Mouse (Mus musculus) neural tube, embryonic 12.5 days (tissue): ENCODE measurements around the gene Cacnb4. TPM values are rescaled to one million over a fixed set of nuclear protein-coding genes. Genes with fewer than 3 reads are reported as not detected.

Experiments used
- ATAC-seq: fragments of 200-750 bp; cut with Nextera tagmentation; 2 replicates; pipeline ENCODE4 v1.8.0; 2017; ENCODE audit warnings: low read depth, mild to moderate bottlenecking, moderate TSS enrichment, moderate library complexity; ENCODE audit not compliant: low FRiP score
- H3K27ac ChIP-seq: fragments of 300-500 bp; sonication (generic); 2 replicates; pipeline ENCODE4 v1.5.1; 2016
- H3K27me3 ChIP-seq: fragments of 300-500 bp; sonication (generic); replicated peaks from 2 replicates; pipeline ENCODE4 v1.6.1; 2016; ENCODE audit warnings: mild to moderate bottlenecking
- H3K36me3 ChIP-seq: fragments of 300-500 bp; sonication (generic); 2 replicates; pipeline ENCODE4 v1.6.1; 2016; ENCODE audit warnings: mild to moderate bottlenecking
- H3K4me1 ChIP-seq: fragments of 300-500 bp; sonication (generic); 2 replicates; pipeline ENCODE4 v1.6.1; 2016
- H3K4me2 ChIP-seq: fragments of 300-500 bp; sonication (generic); replicated peaks from 2 replicates; pipeline ENCODE4 v1.6.1; 2016; ENCODE audit warnings: mild to moderate bottlenecking
- H3K4me3 ChIP-seq: fragments of 300-500 bp; sonication (generic); 2 replicates; pipeline ENCODE4 v1.5.1; 2016
- H3K9ac ChIP-seq: fragments of 300-500 bp; sonication (generic); 2 replicates; pipeline ENCODE4 v1.6.1; 2016; ENCODE audit warnings: mild to moderate bottlenecking
- H3K9me3 ChIP-seq: fragments of 300-500 bp; sonication (generic); 2 replicates; pipeline ENCODE4 v1.6.1; 2016; ENCODE audit warnings: mild to moderate bottlenecking
- WGBS: fragments of 180-500 bp; shearing (Covaris S2); methylation state at CpG from one replicate; pipeline ENCODE4 v1.1.7; 2016; 5-methylcytosine and 5-hydroxymethylcytosine counted together
- polyA plus RNA-seq: library from polyadenylated mRNA; unstranded; fragments of >200 nt; fragmentation: Nextera tagmentation; extraction: Ambion mirVana; gene quantifications from 2 replicates; pipeline ENCODE4 v1.2.1, GENCODE M21; 2016

Cacnb4 gene
- polyA plus RNA-seq, 1 experiment from 2014 or later: 5.9 TPM

DNA sequence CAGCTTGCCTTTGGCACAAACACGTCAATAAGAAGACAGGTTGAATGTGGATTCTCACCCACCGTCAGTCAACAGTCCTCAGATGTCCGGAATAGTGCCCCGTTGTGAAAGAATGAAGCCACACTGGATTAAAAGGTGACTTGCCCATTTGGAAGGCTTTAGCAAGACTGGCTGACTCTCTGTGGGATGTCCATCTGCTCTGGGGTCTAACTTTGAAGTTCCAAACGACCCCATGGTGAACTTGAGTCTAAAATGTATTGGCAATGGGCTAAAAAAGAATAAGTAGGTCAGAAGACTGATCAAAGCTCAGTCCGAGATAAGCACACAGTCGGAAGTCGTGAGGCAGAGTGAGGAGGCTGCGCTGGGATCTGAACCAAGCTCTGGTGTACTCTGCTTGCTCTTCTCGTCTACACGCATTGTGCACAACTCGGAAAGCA, 177.5 kb downstream of the Cacnb4 start:
- Histone ChIP-seq H3K27me3 (no peaks in the 10 kb centered on the region), H3K27ac (no peak overlapping the region), H3K4me1 (no peaks in the 10 kb centered on the region), H3K4me2 (no peak overlapping the region), H3K4me3 (no peak overlapping the region), H3K9me3 (no peaks in the 10 kb centered on the region), H3K36me3 (no peaks in the 10 kb centered on the region), H3K9ac (no peak overlapping the region)
- no peak for ATAC-seq
- WGBS: 85% methylated on average over 12 of the region's 12 CpGs

GRCm38 (mm10) chr2:52495097-52495694, 181.4 kb downstream of the Cacnb4 start:
- Histone ChIP-seq H3K27ac (no peak overlapping the region), H3K36me3 (no peaks in the 10 kb centered on the region), H3K4me1 (no peaks in the 10 kb centered on the region), H3K27me3 (no peaks in the 10 kb centered on the region), H3K9me3 (no peaks in the 10 kb centered on the region), H3K9ac (no peak overlapping the region), H3K4me2 (no peak overlapping the region), H3K4me3 (no peak overlapping the region)
- no peak for ATAC-seq
- 83% methylated on average over 11 of the region's 11 CpGs for WGBS

DNA sequence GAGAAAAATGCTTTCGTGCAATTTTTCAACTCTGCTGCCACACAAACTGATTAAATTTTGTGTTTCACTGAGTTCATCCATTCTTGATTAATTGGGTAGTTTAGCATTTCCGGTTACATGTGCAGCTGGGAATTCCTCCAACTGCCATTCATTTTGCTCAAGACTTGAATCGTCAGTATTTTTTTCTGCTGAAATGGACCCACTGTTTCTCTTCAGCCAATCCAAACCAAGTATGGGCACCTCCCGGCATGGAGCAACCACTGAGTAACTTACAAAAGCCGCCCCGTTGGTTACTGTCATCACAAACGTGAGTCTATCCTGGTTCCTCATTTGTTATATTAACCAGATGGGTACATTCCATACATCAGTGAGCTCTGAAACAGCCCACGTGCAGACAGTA, 182.4 kb downstream of the Cacnb4 start:
- no peaks in the 10 kb centered on the region for H3K36me3 ChIP-seq
- no peaks in the 10 kb centered on the region for H3K9me3 ChIP-seq
- 77% methylated on average over 8 of the region's 8 CpGs for WGBS
- no peak overlapping the region for H3K27ac ChIP-seq
- H3K4me2 ChIP-seq: no peak overlapping the region
- no peaks in the 10 kb centered on the region for H3K27me3 ChIP-seq
- H3K4me3 ChIP-seq: no peak overlapping the region
- no peaks in the 10 kb centered on the region for H3K4me1 ChIP-seq
- no peak for ATAC-seq
- no peak overlapping the region for H3K9ac ChIP-seq

DNA sequence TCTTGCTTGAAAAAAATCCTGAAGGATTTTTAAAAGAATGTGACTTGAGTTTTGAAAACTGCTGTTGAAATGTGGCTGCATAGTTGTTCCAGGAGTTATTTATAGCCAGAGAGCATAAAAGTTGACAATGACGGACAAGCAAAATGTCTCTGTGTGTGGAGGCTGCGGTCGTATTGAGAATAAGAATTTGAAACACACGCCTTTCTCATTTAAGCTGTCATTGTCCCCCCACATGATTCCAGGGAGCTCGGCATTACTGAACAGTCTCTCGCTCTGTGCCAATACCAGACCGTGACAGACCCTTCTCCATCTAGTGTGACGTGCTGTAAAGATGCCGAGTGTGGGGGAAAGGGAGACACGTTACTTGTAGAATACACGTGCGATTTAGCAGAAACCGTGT, 183.8 kb downstream of the Cacnb4 start:
- Histone ChIP-seq H3K4me2 (no peak overlapping the region), H3K27ac (no peak overlapping the region), H3K4me1 (no peaks in the 10 kb centered on the region), H3K36me3 (no peaks in the 10 kb centered on the region), H3K27me3 (no peaks in the 10 kb centered on the region), H3K4me3 (no peak overlapping the region), H3K9ac (no peak overlapping the region), H3K9me3 (no peaks in the 10 kb centered on the region)
- no peak for ATAC-seq
- WGBS: 60% methylated on average over 13 of the region's 13 CpGs

DNA sequence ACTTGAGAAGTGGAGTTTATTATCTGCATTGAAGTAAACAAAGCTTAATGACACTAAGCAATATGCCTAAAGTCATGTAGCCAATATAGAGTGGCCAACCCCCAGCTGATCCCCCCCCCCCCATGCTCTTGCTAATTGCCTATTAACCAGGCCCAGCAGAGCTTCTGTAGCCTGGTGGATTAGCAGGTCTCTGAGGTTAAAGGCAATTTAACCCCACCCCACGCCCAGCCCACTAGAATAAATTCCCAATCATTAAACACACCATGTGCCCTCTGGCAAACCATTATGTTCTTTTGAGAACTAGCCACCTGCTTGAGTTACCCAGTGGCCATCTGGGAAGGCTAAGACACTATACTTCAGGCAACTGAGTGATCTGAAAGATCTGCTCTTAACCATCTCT, 186.8 kb downstream of the Cacnb4 start:
- Histone ChIP-seq H3K4me2 (no peak overlapping the region), H3K27me3 (no peaks in the 10 kb centered on the region), H3K36me3 (no peaks in the 10 kb centered on the region), H3K27ac (no peak overlapping the region), H3K4me1 (no peaks in the 10 kb centered on the region), H3K9me3 (no peaks in the 10 kb centered on the region), H3K4me3 (no peak overlapping the region), H3K9ac (no peak overlapping the region)
- no peak for ATAC-seq
- WGBS: 14% methylated on average over 1 of the region's 1 CpGs

DNA sequence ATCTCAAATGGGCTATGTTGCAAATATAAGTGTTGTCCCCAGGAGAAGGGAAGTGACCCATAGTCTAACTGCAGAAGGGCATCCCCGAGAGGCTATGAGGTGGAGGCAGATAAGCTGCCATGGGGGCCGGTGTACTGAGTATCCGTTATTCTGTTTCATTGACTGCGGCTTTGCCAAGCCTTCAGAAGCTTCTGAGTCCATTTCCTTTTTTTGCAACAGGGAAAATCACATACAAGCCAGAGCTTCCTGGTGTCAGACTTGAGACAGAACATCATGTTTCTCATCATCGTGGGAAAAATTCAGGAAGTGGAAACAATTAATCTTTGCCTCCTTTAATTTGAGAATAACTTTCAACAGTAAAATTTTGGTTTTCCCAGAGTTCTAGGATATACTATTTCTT, 193.1 kb downstream of the Cacnb4 start:
- Histone ChIP-seq H3K36me3 (no peaks in the 10 kb centered on the region), H3K9me3 (no peaks in the 10 kb centered on the region), H3K27me3 (no peaks in the 10 kb centered on the region), H3K4me3 (no peak overlapping the region), H3K4me2 (no peak overlapping the region), H3K27ac (no peak overlapping the region), H3K9ac (no peak overlapping the region), H3K4me1 (no peaks in the 10 kb centered on the region)
- WGBS: 92% methylated on average over 5 of the region's 5 CpGs
- no peak for ATAC-seq

DNA sequence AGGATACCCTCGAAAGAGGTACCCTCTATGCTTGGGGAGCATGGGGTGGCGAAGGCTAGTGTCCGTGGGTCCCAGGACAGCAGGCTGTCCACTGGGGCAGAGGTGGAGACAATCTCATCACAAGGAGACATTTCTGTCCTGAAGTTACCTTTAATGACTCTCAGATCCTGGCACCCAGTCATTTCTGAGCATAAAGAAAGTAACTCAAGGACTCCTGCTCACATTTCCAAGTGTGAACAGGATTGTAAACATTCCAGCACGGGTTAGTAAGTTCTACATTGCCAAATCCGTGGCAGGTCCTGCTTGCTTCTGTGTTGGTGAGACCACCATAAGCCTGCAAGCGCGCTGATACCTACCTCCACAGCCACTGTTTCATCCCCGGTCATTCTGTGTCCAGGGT, 196.2 kb downstream of the Cacnb4 start:
- 0 out of 2 replicates have a peak, but pooled peaks cover 2% of the 10 kb centered on the region for H3K36me3 ChIP-seq

DNA sequence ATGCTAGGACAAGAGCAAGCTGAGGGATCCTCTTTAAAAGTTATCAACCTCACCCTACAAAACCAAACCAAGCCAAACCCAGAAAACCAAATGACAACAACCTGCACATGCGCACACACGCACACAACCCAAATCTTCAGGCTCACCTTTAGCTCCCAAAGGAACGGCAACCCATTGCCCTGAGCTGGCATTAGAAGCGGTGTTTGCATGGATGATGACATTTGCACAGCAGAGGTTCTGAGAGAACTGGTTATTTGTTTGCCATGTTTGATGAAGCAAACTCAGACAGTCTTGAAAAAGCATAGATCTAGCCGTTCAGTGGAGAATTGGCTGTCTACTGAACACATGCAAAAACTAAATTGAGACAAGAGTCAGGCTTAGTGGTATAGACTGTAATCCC, 198.1 kb downstream of the Cacnb4 start:
- Histone ChIP-seq H3K9me3 (no peaks in the 10 kb centered on the region), H3K27ac (no peak overlapping the region), H3K36me3 (0 out of 2 replicates have a peak, but pooled peaks cover 11% of the 10 kb centered on the region), H3K9ac (no peak overlapping the region), H3K4me1 (no peaks in the 10 kb centered on the region), H3K4me3 (no peak overlapping the region), H3K4me2 (no peak overlapping the region), H3K27me3 (no peaks in the 10 kb centered on the region)
- no peak for ATAC-seq
- 97% methylated on average over 5 of the region's 5 CpGs for WGBS

More for the DNA sequence above, 196.2 kb downstream of the Cacnb4 start:
- H3K27ac ChIP-seq: no peak overlapping the region
- WGBS: 90% methylated on average over 8 of the region's 8 CpGs
- H3K27me3 ChIP-seq: no peaks in the 10 kb centered on the region
- ATAC-seq: no peak
- no peaks in the 10 kb centered on the region for H3K4me1 ChIP-seq
- H3K4me2 ChIP-seq: no peak overlapping the region
- no peak overlapping the region for H3K9ac ChIP-seq
- no peaks in the 10 kb centered on the region for H3K9me3 ChIP-seq
- H3K4me3 ChIP-seq: no peak overlapping the region

GRCm38 (mm10) chr2:52477550-52477907, 199.1 kb downstream of the Cacnb4 start:
- no peaks in the 10 kb centered on the region for H3K4me1 ChIP-seq
- H3K9me3 ChIP-seq: no peaks in the 10 kb centered on the region
- 0 out of 2 replicates have a peak, but pooled peaks cover 11% of the 10 kb centered on the region for H3K36me3 ChIP-seq
- H3K4me2 ChIP-seq: no peak overlapping the region
- ATAC-seq: no peak
- H3K27me3 ChIP-seq: no peaks in the 10 kb centered on the region
- no peak overlapping the region for H3K4me3 ChIP-seq
- no peak overlapping the region for H3K9ac ChIP-seq
- 93% methylated on average over 13 of the region's 13 CpGs for WGBS
- no peak overlapping the region for H3K27ac ChIP-seq

DNA sequence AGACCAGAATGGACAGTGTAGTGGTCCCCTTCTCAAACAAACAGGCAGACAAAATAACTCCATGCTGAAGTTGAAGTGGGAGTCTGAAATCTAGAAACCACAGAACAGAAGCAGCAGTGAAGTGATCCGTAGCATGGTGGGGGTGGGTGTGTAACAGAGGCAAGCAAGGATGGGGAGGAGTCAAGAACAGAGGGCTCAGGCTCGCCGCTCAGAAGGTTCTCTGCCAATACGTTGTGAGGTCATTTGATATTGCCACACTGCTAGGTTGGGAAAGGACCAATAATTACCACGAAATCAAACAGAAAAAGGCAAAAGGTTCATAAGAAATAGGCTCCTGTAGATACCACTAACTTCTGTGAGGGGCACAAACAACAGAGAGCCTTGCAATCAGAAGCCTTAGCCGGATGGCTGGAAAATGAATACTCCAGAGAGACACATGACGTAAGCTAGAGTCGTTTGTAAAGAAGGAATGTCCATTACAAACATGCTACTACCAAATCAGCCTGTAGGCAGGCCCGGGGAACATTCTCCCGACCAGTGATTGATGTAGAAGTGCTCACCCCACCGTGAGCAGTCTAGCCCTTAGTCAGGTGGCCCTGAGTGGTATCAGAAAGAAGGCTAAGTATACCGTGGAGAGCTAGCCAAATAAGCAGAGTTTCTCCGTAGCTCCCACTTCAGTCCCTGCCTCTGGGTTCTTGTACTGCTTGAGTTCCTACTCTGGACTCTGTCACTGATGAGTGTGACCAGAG, 199.7 kb downstream of the Cacnb4 start:
- H3K9me3 ChIP-seq: no peaks in the 10 kb centered on the region
- no peak overlapping the region for H3K9ac ChIP-seq
- H3K4me3 ChIP-seq: no peak overlapping the region
- H3K4me2 ChIP-seq: no peak overlapping the region
- H3K36me3 ChIP-seq: 0 out of 2 replicates have a peak, but pooled peaks cover 11% of the 10 kb centered on the region
- no peak for ATAC-seq
- WGBS: 71% methylated on average over 13 of the region's 13 CpGs
- H3K4me1 ChIP-seq: no peaks in the 10 kb centered on the region
- no peak overlapping the region for H3K27ac ChIP-seq
- no peaks in the 10 kb centered on the region for H3K27me3 ChIP-seq

DNA sequence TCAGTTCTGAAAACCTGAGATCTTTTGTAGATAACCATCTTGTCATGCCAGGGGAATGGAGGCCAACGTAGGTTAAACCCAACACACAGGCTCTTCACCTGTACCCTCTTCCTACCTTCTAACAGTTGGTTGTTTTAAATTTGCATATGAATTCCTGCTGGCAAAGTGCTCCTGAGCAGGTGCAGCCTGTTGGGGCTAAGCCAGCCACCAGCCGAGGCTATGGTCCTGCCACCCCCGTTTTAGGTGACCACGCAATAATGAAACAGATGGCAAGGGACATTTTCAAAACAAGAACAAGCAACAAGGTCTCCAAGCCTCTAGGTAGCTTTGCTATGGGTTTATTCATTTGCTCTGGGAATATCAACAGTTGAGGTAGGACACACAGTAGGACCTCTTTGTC, 200.8 kb downstream of the Cacnb4 start:
- Histone ChIP-seq H3K4me3 (no peak overlapping the region), H3K27me3 (no peaks in the 10 kb centered on the region), H3K4me1 (no peaks in the 10 kb centered on the region), H3K27ac (no peak overlapping the region), H3K9ac (no peak overlapping the region), H3K4me2 (no peak overlapping the region), H3K36me3 (0 out of 2 replicates have a peak, but pooled peaks cover 11% of the 10 kb centered on the region), H3K9me3 (no peaks in the 10 kb centered on the region)
- 90% methylated on average over 4 of the region's 4 CpGs for WGBS
- ATAC-seq: no peak

- Histone ChIP-seq H3K27me3 (no peaks in the 10 kb centered on the region), H3K9me3 (no peaks in the 10 kb centered on the region), H3K4me1 (no peaks in the 10 kb centered on the region), H3K4me3 (no peak overlapping the region), H3K4me2 (no peak overlapping the region), H3K36me3 (0 out of 2 replicates have a peak, but pooled peaks cover 11% of the 10 kb centered on the region), H3K9ac (no peak overlapping the region), H3K27ac (no peak overlapping the region)
- WGBS: 90% methylated on average over 11 of the region's 11 CpGs
- no peak for ATAC-seq
These were observed 202.1 kb downstream of the Cacnb4 start for GRCm38 (mm10) chr2:52474570-52474969.
